Mouse (Mus musculus): ENCODE measurements at regions not wholly inside any gene's neighbourhood (a gene's known extent, or its start where the extent isn't known, plus 50 kb on each side); places are given as distances from the start of the nearest gene placed in this dataset.
A peak's percentile ranks its signal among the peaks of the same experiment; 100 is the strongest.

DNA sequence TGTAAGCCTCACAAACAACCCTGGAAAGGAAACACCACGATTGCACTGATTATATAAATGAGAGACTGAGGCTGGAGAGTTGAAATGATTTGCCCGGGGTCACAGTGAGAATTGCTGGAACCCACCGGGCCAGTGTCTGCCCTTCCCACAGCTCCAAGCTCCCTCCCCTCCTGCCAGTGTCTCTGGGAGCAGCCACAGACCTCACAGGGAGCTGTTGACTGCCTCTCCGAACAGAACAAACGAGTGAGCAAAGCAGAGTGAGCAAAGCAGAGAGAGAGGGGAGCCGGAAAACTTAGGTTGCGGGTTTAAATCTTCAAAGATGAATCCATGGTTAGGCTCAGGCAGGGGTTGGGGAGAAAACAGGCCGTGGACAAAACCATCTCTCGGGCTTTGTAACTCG, 246.2 kb downstream of the Bcl11b start:
- intact Hi-C loops (cut with DNase I) = no loop called here
- DNase-seq = no peak

- intact Hi-C loops (cut with DNase I) = no loop called here
Observed at GRCm38 (mm10) chr12:107757996-107758791, 245.2 kb downstream of the Bcl11b start.

GRCm38 (mm10) chr12:107759291-107759690, 244.1 kb downstream of the Bcl11b start:
- intact Hi-C loops (cut with DNase I) = no loop called here
- DNase-seq = no peak

More at GRCm38 (mm10) chr12:107757996-107758791, 245.2 kb downstream of the Bcl11b start:
- no peak for DNase-seq

DNA sequence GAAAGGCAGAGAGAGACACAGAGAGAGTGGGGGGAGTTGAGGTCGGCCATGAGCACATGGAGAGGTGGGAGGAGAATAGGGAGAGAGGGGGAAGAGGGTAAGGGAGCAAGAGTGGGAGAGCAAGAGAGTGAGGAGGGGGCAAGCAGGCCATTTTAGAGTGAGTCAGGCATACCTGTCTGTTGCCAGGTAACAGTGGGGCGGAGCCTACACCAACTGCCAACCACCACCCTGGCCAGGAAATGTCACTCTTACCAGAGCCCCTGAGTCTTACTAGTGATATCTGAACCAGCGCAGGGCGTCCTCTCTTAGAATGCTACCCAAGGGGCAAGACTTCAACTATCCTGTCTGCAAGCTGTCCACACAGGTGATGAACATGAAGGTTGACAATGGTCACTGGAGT, 243.5 kb downstream of the Bcl11b start:
- DNase-seq = no peak
- intact Hi-C loops (cut with DNase I) = no loop called here

DNA sequence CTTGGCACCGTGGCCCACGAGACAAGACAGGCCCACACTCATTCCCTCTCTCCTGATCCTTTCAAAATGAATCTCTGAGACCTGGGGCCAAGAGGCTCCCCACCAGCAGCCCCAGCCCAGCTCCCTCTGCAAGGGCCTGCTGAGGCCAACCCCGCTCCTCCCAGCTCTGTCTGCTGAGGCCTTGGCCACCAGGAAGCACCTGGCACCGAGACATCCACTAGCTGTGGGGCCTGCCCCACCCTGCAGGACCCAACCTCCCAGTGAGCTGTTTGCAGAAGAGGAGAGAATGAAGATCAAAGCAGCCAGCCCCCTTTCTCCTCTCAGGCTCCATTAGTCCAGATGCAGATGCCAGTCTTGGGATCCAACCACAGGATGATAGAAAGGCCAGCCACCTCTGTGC, 241.3 kb downstream of the Bcl11b start:
- DNase-seq = no peak
- intact Hi-C loops (cut with DNase I) = no loop called here

- DNase-seq = no peak
- intact Hi-C loops (cut with DNase I) = no loop called here
Observed at GRCm38 (mm10) chr12:107769801-107770515, 233.4 kb downstream of the Bcl11b start.

- intact Hi-C loops (cut with DNase I) = no loop called here
- no peak for DNase-seq
Observed at GRCm38 (mm10) chr12:107770516-107770836, 232.9 kb downstream of the Bcl11b start.

- no peak for DNase-seq
- intact Hi-C loops (cut with DNase I) = no loop called here
Observed at GRCm38 (mm10) chr12:107771325-107771724, 232.1 kb downstream of the Bcl11b start.

- no peak for DNase-seq
- intact Hi-C loops (cut with DNase I) = no loop called here
Observed at GRCm38 (mm10) chr12:107771809-107772208, 231.6 kb downstream of the Bcl11b start.

DNA sequence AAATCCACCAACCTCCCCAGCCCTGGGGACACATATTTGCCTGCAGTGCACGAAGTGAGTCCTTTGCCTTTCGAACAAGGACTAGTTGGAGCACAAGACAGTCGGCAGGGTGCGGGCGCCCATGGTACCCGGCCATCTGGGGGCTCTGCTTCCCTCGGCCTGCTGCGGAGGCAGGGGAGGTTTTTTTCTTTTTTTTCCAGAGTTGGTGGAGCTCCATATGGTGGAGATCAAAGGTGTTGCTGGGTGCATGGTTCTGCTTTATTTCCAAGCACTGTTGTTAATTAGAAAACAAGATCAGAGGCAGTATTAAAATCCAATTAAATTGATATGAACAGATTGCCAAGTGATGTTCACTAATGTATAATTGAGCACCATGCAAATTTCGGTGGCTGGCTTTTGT, 225.4 kb downstream of the Bcl11b start:
- intact Hi-C loops (cut with DNase I) = no loop called here
- no peak for DNase-seq

DNA sequence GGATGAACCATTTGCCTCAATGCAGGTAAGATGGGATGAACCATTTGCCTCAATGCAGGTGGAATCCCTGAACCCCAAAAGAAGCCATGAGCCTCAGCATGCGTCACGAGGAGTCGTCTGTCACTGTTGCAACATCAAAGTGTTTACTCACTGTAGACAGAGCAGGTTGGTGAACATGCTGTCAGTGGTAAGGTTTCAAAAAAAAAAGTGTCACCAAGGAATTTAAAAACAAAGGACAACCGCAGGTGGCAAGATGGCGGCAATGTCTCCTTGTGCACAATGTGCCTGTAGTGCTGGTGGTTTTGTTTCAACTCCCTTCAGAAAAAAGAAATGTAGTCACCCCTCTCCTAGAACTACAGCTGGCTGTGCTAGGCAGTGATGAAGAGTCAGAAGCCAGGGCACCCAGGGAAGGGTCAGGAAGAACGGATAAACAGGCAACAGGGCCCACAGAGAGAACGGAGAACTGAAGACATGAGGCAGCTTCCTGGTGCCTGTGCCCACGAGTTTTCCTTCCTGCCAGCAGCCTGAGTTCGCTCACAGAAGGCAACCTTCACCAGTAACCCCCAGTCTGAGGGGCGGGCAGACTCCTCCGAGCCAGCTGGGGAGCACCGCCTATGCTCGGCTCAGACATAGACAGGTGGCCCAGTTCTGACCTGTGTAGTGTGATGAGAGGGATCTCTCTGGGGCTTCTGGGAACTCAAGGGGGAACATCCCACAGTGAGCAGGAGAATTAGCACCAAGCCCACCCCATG, 223.9 kb downstream of the Bcl11b start:
- intact Hi-C loops (cut with DNase I) = no loop called here
- DNase-seq = no peak

DNA sequence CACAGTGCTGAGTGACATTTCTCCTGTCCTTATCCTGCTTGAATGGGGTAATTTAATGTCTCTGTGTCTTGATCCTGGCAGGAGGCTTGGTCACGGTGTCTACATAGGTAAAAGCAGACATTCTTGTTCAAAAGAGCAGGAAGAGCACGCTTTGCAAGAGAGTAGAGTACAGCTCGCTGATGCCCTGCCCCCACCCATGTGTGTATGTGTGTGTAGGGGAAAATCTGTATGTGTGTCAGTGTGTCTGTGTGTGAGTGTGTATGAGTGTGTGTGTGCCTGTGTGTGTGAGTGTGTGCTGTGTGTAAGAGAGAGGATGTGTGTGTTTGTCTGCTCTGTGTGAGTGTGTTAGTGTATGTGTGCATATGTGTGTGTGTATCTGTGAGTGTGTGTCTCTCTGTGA, 221.3 kb downstream of the Bcl11b start:
- intact Hi-C loops (cut with DNase I) = no loop called here
- DNase-seq = no peak

DNA sequence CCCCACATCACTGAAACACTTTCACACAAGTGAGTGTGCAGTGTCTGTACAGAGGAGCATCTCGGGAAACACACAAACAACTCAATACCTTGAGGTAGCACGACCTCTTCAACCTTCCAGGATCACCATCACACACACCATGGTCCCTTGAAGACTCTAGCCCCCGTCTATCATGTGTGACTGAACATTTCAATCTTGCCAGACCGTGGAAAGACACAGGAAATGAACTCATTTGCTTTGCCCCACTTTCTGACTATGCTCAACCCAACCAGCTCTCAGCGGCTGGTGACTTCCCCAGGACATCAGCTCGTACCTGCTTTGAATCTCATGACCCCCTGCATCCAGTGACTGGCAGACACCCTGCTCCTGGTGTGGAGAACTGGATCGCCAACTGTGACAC, 219.6 kb downstream of the Bcl11b start:
- DNase-seq = no peak
- intact Hi-C loops (cut with DNase I) = no loop called here

DNA sequence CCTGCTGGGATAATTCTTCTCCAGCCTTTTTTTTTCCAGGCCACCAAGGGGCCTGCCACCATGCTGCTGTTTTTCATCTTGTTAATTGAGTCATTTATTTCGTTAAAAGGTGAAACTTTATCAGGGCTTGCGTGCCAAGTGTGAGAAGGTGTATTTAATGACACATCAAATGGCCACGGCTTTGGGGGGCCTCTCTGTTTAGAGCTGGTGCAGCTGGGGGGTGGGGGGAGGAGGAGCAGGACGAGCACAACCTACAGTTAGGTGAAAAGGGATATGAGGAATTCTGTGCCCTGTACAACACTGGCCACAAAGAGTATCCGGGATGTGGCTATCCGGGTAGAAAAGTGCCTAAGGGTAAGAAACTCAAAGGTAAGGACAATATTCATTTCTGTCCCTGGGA, 213.6 kb downstream of the Bcl11b start:
- DNase-seq = no peak
- intact Hi-C loops (cut with DNase I) = no loop called here

- intact Hi-C loops (cut with DNase I) = no loop called here
- no peak for DNase-seq
Observed at GRCm38 (mm10) chr12:107800296-107800695, 203.1 kb downstream of the Bcl11b start.

GRCm38 (mm10) chr12:107807634-107808033, 195.8 kb downstream of the Bcl11b start:
- peak; percentile 10 to 25 for DNase-seq
- intact Hi-C loops (cut with DNase I) = no loop called here

- intact Hi-C loops (cut with DNase I) = no loop called here
- DNase-seq = no peak
Observed at GRCm38 (mm10) chr12:107808158-107808715, 195.2 kb downstream of the Bcl11b start.

GRCm38 (mm10) chr12:107811231-107811630, 192.2 kb downstream of the Bcl11b start:
- DNase-seq = no peak
- intact Hi-C loops (cut with DNase I) = no loop called here

DNA sequence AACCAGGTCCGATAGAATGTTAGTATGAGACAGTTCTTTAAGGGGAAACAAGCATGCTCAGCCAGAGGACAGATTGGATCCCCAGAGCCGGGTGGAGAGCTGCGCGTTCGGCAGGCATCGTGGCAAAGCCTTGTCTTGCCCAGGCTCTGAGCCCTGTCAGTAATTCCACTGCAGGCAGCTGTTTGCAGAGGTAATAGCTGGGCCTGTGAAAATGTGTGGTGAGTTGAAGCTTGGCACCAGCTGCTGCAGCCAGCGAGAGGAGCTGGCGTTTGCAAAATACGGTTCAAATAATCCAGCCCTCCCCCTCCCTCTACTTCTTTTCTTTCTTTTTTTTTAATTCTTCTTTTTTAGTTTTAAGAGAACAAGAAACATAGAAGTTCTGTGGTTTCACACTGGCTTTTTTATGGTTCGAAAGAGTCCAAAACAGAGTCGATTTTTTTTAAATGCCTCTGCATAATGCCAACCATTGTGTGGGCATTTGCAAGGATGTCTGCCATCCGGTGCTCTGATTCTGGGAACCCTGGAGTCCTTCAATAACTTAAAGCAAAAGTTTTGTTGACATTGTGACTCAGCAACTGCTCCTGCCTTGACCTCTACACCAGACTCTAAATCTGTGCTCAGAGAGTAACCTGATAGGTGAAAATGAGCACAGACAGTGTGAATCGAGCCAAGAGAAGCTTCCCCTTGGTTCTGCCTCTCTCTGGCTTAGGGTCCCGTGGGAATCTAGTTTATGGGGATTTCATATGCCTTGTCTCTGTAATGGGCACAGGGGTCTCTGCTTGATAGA, 190.7 kb downstream of the Bcl11b start:
- intact Hi-C loops (cut with DNase I) = no loop called here
- DNase-seq = no peak

GRCm38 (mm10) chr12:107814926-107815325, 188.5 kb downstream of the Bcl11b start:
- intact Hi-C loops (cut with DNase I) = no loop called here

More at GRCm38 (mm10) chr12:107814926-107815325, 188.5 kb downstream of the Bcl11b start:
- DNase-seq = no peak
